Mouse (Mus musculus): ENCODE data around the gene Fam71e1. TPM values are rescaled to one million over a fixed set of nuclear protein-coding genes. Genes with fewer than 3 reads are reported as not detected.

Gene Fam71e1
- polyA plus RNA-seq, 1 experiment: 7.4 TPM

- Histone ChIP-seq H3K4me3 (ENCODE audit: low read depth, low read length) (no peak overlapping the region), H3K9ac (ENCODE audit: low read depth, poor library complexity, severe bottlenecking) (no peak overlapping the region), H3K4me1 (ENCODE audit: control insufficient read depth, insufficient read depth, low read length) (peaks cover 10% of the 10 kb centered on the region), H3K27ac (ENCODE audit: insufficient read depth, low read length) (no peak overlapping the region), H3K27me3 (ENCODE audit: control insufficient read depth, insufficient read depth, low read length, poor library complexity, severe bottlenecking) (no peaks in the 10 kb centered on the region), H3K9me3 (replicated peaks; ENCODE audit: control insufficient read depth, insufficient read depth, low read length, poor library complexity, severe bottlenecking) (no peaks in the 10 kb centered on the region), H3K36me3 (ENCODE audit: control insufficient read depth, insufficient read depth, low read length, poor library complexity, severe bottlenecking) (peaks cover 19% of the 10 kb centered on the region)
- TF ChIP-seq POLR2A (IDR thresholded peaks at IDR 0.05; ENCODE audit: insufficient read depth, low read length) (no peak), EP300 (IDR thresholded peaks at IDR 0.05; ENCODE audit: insufficient read depth, low read depth, low read length) (no peak), CTCF (IDR thresholded peaks at IDR 0.05; ENCODE audit: low read depth, low read length) (no peak)
Observed at GRCm38 (mm10) chr7:44534242-44534641, 37.9 kb downstream of the Fam71e1 start.

- Histone ChIP-seq H3K4me3 (ENCODE audit: low read depth, low read length) (no peak overlapping the region), H3K9ac (ENCODE audit: low read depth, poor library complexity, severe bottlenecking) (no peak overlapping the region), H3K4me1 (ENCODE audit: control insufficient read depth, insufficient read depth, low read length) (peaks cover 10% of the 10 kb centered on the region), H3K27ac (ENCODE audit: insufficient read depth, low read length) (no peak overlapping the region), H3K27me3 (ENCODE audit: control insufficient read depth, insufficient read depth, low read length, poor library complexity, severe bottlenecking) (no peaks in the 10 kb centered on the region), H3K9me3 (replicated peaks; ENCODE audit: control insufficient read depth, insufficient read depth, low read length, poor library complexity, severe bottlenecking) (no peaks in the 10 kb centered on the region), H3K36me3 (ENCODE audit: control insufficient read depth, insufficient read depth, low read length, poor library complexity, severe bottlenecking) (peaks cover 19% of the 10 kb centered on the region)
- TF ChIP-seq CTCF (IDR thresholded peaks at IDR 0.05; ENCODE audit: low read depth, low read length) (peak; percentile 1), POLR2A (IDR thresholded peaks at IDR 0.05; ENCODE audit: insufficient read depth, low read length) (no peak)
Observed at GRCm38 (mm10) chr7:44534656-44535441, 38.5 kb downstream of the Fam71e1 start.

- Histone ChIP-seq H3K9ac (ENCODE audit: low read depth, poor library complexity, severe bottlenecking) (no peak overlapping the region), H3K27ac (ENCODE audit: insufficient read depth, low read length) (no peak overlapping the region), H3K4me1 (ENCODE audit: control insufficient read depth, insufficient read depth, low read length) (peaks cover 10% of the 10 kb centered on the region), H3K4me3 (ENCODE audit: low read depth, low read length) (no peak overlapping the region), H3K9me3 (replicated peaks; ENCODE audit: control insufficient read depth, insufficient read depth, low read length, poor library complexity, severe bottlenecking) (no peaks in the 10 kb centered on the region), H3K36me3 (ENCODE audit: control insufficient read depth, insufficient read depth, low read length, poor library complexity, severe bottlenecking) (peaks cover 26% of the 10 kb centered on the region), H3K27me3 (ENCODE audit: control insufficient read depth, insufficient read depth, low read length, poor library complexity, severe bottlenecking) (no peaks in the 10 kb centered on the region)
- TF ChIP-seq CTCF (IDR thresholded peaks at IDR 0.05; ENCODE audit: low read depth, low read length) (no peak), EP300 (IDR thresholded peaks at IDR 0.05; ENCODE audit: insufficient read depth, low read depth, low read length) (no peak), POLR2A (IDR thresholded peaks at IDR 0.05; ENCODE audit: insufficient read depth, low read length) (no peak)
Observed at GRCm38 (mm10) chr7:44535657-44536589, 39.5 kb downstream of the Fam71e1 start.

- no peak overlapping the region for H3K27ac ChIP-seq (ENCODE audit: insufficient read depth, low read length)
- H3K4me1 ChIP-seq (ENCODE audit: control insufficient read depth, insufficient read depth, low read length): peaks cover 10% of the 10 kb centered on the region
- no peaks in the 10 kb centered on the region for H3K9me3 ChIP-seq (replicated peaks; ENCODE audit: control insufficient read depth, insufficient read depth, low read length, poor library complexity, severe bottlenecking)
- peaks cover 32% of the 10 kb centered on the region for H3K36me3 ChIP-seq (ENCODE audit: control insufficient read depth, insufficient read depth, low read length, poor library complexity, severe bottlenecking)
- no peak overlapping the region for H3K9ac ChIP-seq (ENCODE audit: low read depth, poor library complexity, severe bottlenecking)
- no peak overlapping the region for H3K4me3 ChIP-seq (ENCODE audit: low read depth, low read length)
- TF ChIP-seq EP300 (IDR thresholded peaks at IDR 0.05; ENCODE audit: insufficient read depth, low read depth, low read length) (no peak), POLR2A (IDR thresholded peaks at IDR 0.05; ENCODE audit: insufficient read depth, low read length) (no peak), CTCF (IDR thresholded peaks at IDR 0.05; ENCODE audit: low read depth, low read length) (no peak)
- H3K27me3 ChIP-seq (ENCODE audit: control insufficient read depth, insufficient read depth, low read length, poor library complexity, severe bottlenecking): no peaks in the 10 kb centered on the region
Observed at GRCm38 (mm10) chr7:44536590-44536968, 40.2 kb downstream of the Fam71e1 start.

GRCm38 (mm10) chr7:44537009-44537408 is 40.6 kb downstream of the Fam71e1 start:
- Histone ChIP-seq H3K9me3 (replicated peaks; ENCODE audit: control insufficient read depth, insufficient read depth, low read length, poor library complexity, severe bottlenecking) (no peaks in the 10 kb centered on the region), H3K36me3 (ENCODE audit: control insufficient read depth, insufficient read depth, low read length, poor library complexity, severe bottlenecking) (peaks cover 35% of the 10 kb centered on the region), H3K27me3 (ENCODE audit: control insufficient read depth, insufficient read depth, low read length, poor library complexity, severe bottlenecking) (no peaks in the 10 kb centered on the region), H3K4me3 (ENCODE audit: low read depth, low read length) (no peak overlapping the region), H3K4me1 (ENCODE audit: control insufficient read depth, insufficient read depth, low read length) (peaks cover 10% of the 10 kb centered on the region), H3K27ac (ENCODE audit: insufficient read depth, low read length) (no peak overlapping the region), H3K9ac (ENCODE audit: low read depth, poor library complexity, severe bottlenecking) (no peak overlapping the region)
- TF ChIP-seq POLR2A (IDR thresholded peaks at IDR 0.05; ENCODE audit: insufficient read depth, low read length) (no peak), EP300 (IDR thresholded peaks at IDR 0.05; ENCODE audit: insufficient read depth, low read depth, low read length) (no peak), CTCF (IDR thresholded peaks at IDR 0.05; ENCODE audit: low read depth, low read length) (no peak)

Data from ES-Bruce4 (cell line).